Mouse (Mus musculus) spleen, postnatal 14 days (tissue): ENCODE measurements around the gene Fbxw7.
A peak's percentile ranks its signal among the peaks of the same experiment; 100 is the strongest.
"Not testable (repeated sequence)": the region's sequence is repeated elsewhere in the genome, so short reads cannot be mapped to it uniquely, and the experiment has no call there.

Experiments used
- DNase-seq, 2 experiments: peaks; one replicate each; pipeline ENCODE4 v3.0.0; 2021 to 2022; ENCODE audit warnings: low spot score in 2 of 2

The Fbxw7 gene

DNA sequence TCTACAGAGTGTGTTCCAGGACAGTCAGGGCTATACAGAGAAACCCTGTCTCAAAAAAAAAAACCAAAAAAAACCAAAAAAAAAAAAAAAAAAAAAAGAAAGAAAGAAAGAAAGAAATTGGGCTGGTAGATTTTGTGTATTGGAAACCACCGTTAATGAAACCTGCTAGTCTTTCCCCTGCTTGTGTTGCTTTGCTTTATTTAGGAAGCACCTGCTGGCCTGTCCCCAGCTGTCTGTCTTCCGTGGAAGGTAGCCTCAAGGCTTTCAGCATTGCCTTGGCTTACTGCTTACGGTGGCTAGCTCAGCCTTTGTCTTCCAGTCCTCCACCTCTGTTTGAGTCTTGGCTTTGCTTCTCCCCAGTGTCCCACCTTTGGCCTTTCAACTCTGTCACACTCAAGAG lies 11.9 kb downstream of the Fbxw7 start:
- no peak for DNase-seq

DNA sequence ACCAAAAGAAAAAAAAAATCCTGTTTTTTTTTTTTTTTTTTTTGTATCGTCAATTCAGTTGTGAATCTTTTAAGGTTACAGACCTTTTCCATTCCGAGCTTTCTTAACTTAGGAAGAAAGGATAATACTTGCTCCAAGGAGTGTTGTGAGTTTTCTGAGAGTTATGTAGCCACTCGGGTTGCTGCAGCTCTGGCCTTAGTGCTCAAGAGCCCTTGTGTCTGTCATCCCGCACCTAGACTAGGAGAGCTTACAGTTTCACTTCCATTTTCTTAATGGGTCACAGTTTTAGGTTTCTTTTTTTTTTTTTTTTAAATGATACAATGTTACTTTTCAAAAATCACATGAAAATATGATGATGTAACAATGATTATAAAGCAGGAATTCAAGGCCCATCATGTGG lies 12.5 kb downstream of the Fbxw7 start:
- DNase-seq = no peak

DNA sequence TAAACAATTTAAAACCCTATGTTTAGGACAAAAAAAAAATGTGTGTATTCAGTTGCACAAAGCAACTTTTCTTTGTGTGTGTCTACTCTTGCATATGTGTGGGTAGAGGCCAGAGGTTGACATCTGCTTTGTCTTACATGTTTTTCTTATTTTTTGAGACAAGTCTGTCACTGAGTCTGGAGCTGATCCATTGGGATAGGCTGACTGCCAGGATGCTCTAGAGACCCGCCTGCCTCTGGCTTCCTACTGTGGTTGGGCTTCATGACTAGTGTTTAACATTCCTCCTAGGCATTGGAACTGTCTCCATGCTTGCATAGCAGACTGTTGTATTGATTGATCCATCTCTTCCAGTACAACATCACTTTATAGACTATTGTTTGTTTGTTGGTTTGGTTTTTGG lies 14.3 kb downstream of the Fbxw7 start:
- DNase-seq = no peak

DNA sequence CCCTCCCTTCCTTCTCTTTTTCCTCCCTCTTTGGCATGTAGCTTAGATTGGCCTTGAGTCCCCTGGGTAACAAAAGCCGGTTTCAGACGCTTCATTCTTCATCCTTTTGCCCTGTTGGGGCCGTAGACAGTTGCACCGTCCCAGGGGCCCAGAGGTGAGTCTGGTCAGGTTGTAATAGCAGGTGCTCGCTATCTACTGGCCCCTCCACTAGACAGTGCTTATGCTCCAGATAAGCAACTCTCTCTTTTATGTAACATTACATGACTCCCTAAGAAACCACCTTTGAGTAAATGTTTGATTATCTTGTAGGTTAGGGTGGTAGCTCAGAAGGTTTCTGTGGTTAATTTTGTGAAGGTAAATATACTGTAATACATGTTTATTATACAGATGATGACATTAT lies 21.0 kb downstream of the Fbxw7 start:
- no peak for DNase-seq

DNA sequence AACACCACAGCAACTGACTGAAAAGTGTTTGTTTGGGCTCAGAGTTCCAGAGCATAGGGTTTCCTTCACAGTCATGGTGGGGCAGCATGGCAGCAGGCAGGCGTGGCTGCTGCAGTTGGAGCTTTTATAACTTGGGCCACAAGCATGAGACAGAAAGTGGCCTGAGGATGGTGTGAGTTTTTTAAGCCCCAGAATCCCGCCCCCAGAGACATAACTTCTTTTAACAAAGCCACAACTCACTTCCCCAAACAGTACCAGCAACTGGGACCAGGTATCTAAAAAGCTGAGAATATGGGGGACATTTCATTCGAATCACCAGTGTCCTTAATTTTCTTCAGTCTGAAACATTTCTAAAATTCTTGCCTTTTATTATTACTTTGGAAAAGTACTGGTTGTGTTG lies 22.9 kb downstream of the Fbxw7 start:
- DNase-seq = no peak

DNA sequence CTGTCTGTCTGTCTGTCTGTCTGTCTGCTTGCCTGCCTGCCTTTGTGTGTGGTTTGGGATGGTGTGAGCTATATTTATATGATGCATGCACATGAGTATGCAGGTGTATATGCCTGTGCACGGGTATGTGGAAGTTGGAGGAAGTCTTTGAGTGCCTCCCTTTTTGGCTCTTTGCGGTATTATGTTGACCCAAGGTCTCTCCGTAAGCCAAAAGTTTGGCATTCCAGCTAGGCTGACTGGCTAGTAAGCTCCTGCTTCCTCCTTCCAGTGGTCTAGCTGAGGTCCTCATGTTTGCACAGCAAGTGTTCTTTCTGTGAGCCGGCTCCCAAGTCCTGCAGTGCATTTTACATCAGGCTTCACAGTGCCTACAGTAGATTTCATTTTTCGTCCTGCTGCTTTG lies 24.4 kb downstream of the Fbxw7 start:
- DNase-seq = no peak

DNA sequence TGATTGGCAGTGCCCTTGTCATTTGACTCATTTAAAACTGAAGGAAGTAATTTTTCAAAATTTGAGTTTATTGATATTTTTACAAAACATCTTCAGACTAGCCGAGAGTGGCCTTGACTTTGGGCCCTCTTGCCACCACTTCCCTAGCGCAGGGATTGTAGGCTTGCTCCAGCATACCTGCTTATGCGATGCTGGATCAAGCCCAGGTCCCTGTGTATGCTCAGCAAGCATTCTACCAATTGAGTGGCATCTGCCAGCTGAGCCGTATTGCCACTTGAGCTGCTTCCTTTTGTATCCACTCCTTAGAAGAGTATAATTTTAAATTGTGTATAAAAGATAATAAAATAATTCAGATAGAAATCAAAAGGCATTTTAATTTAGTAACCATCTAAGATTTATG lies 26.2 kb downstream of the Fbxw7 start:
- DNase-seq = no peak

DNA sequence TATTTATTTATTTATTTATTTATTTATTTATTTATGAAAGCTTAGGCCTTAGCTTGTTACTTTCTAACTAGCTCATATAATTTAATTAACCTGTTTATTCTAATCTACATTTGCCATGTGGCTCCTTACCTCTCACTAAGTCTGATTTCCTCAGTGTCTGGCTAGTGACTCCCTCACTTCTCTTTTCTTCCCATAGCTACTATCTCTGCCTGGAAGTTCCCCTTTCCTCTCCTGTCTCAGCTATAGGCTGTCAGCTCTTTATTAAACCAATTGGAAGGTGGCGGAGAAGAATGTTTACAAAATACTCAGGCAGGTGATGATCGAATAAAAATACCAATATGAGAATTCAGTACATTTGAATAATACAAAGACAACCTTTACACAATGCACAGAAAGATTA lies 27.7 kb downstream of the Fbxw7 start:
- DNase-seq = no peak

DNA sequence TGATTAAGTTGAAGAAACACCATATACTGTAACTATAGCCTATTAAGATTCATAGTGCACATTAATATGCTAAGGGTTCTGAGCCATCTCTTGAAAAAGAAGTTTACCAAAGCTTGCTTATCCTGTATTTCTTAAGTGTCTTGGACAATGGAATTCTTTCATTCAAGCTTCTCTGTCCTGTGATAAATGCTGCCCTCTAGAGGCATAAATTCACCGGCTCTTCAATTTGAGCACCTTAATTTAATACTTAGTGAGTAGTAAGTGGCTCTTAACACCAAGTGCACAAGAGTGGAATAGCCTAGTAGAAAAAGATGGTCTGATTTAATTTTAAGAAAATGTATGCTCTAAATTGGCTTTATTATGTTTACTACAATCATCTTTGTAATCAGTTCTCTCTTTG lies 28.5 kb downstream of the Fbxw7 start:
- peak in 1 of 2 experiments; percentile 13 for DNase-seq

DNA sequence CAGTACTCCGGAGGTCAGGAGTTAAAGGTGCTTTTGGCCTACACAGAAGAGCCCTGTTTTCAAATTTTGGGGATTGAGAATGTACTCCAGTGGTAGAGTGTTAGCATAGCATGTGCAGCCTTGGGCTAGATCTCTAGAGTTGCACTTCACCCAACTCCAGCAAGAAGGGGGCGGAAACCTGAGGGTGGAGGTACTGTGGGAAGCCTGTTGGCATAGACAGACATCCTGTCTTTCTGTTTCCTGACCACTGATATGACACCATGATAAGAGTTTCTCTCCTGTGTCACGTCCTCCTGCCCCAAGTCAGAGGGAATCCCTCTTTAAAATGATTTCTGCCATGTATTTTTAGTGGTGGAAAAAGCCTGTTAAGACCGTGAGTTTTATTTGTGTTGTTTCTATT lies 33.7 kb downstream of the Fbxw7 start:
- no peak for DNase-seq

DNA sequence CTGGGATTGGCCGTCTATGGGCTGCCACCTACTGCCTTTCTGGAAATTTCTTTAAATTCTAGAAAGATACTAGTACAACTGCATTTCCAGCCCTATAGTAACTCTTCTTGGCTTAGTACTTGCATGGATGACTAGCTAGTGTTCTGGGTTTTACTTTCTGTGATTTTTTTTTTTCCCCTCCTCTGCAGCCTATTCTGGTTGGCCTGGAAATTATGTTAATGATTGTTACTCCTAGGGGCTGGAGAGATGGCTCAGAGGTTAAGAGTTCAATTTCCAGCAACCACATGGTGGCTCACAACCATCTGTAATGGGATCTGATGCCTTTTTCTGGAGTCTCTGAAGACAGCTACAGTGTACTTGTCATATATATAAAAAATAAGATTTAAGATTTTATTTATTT lies 35.4 kb downstream of the Fbxw7 start:
- DNase-seq = no peak

DNA sequence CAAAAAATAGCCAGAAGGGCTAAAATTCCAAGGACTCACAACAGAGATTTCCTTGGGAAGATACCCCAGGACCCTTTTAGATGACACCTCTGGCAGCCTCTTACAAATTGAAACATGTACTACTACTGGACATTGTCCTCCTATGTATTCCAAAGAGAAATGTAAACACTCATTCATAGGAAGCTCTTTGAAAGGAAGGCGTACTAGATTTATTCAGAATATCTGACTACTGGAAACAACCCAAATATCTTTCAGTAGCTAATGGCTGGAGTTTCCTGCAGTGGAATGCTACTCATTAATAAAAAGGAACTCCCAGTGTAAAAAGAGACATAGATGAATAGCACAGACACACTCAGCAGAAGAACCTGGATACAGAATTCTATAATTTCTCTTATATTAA lies 36.7 kb downstream of the Fbxw7 start:
- no peak for DNase-seq

DNA sequence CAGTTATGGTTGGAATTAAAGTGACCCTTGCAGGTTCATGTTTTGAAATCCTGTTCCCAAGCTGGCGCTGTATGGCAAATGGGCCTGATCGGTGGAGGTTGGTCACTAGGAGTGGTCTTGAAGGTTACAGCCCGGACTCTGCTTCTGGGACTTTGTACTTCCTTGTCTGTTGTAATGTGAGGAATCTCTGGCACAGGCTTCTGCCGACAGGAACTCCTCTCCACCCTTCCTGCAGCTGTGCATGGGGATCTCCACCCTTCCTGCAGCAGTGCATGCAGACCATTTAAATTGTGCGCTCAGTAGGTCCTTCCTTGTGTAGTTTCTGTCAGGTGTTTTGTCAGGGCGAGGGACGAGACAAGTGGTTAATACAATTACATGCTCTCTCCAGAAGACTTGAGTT lies 37.8 kb downstream of the Fbxw7 start:
- no peak for DNase-seq

DNA sequence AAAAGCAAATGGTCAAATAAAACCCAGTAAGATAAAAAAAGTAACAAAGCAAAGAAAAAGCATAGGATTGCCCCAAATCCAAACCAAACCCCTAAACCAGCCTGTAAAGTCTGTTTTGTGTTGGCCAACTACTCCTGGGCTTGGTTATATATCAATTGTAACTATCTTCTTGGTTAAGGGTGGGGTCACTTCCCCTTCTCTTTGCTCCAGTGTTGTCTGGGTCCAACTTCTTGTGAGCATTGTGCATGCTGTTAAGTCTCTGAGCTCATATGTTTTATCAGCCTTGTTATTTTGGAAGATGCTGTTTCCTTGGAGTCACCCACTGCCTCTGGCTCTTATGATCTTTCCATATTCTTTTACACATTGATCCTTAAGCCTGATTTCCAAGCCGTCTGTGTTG lies 39.4 kb downstream of the Fbxw7 start:
- DNase-seq = no peak

DNA sequence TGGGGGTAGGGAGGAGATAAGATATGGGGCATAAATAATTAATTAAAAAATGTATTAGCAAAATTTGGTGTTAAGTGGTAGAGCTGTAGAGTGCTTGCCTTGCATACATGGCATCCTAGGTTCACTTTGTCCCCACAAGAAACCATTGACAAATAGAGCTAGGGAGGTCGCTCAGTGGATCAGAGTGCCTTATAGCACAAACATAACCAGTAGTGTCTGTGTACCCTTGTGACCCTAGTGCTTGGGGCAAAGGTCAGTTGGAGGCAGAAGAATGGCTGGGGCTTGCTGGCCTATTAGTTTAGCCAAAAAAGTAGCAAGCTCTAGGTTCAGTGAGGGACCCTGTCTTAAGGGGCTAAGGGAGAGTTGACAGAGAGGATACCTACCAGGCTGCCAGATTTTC lies 45.6 kb downstream of the Fbxw7 start:
- no peak for DNase-seq

DNA sequence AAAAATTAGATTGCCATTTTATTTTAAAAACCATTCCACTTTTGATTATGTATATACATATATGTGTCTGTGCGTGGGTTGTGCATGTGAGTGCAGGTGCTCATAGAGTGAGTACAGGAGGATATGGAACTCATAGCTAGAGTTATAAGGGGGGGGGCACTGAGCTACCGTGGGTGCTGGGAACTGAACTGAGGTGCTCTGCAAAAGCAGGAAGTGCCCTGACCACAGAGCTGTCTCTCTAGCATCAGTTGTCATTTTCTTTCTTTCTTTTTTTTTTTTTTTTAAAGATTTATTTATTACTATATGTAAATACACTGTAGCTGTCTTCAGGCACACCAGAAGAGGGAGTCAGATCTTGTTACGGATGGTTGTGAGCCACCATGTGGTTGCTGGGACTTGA lies 46.7 kb downstream of the Fbxw7 start:
- not testable (repeated sequence) for DNase-seq

DNA sequence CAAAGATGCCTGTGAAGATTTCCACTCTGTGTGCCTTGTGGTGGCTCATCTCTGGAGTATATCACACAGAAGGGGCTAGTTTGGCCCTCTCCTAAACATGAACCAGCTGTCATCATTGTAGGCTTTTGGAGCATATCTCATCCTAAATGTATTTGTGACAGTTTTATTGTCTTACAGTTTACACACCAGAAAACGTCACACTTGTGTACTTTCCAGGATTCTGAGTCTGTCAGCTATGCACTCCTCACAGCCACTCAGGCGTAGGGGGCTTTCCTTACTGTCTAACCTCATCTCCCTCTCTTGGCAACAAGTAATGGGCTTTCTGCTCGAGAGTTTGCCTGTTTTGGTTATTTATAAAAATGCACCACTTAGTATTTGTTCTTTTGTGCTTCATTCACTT lies 50.6 kb downstream of the Fbxw7 start:
- DNase-seq = no peak

DNA sequence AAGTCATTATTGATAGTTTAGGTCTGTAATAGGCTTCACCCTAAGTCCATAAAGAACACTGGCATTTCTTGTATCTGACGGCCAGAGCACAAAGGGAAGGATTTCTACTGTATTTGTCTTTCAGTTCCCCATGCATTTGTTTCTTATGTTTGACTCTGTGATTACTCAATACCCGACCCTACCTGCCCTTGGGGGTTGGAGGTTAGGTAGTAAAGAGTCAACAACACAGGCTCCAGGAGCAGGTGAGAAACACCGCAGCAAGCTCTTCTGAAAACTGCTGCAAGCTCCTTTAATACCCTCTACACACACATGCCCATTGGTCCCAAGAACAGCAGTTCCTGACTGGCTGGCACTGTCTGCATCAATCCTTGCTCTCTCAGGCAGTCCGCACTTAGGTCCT lies 51.8 kb downstream of the Fbxw7 start:
- no peak for DNase-seq

DNA sequence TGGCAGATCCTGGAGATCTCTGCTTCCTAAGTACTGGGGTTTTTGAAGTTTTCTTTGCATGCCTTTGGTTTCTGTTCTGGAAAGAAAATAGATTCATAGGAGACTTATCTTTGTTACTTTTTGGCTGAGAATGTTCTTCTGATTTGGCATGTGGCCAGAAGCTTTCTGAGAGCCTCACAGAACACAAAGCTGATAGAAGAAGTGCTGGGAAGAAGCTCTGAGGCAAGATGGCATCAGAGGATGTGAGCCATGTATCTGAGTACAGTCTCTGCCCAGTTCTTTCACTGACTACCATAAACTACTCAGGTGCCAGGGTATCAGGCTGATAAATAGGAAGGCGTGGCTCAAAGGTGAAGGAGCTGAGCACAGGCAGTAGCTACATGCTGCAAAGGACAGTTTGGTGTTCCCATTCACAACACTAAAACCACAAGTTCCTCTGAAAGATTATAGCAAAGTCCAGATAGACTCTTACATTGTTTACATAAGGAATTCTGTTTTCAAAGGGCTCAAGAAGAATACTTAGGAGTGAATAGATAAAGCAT lies 52.4 kb downstream of the Fbxw7 start:
- no peak for DNase-seq

DNA sequence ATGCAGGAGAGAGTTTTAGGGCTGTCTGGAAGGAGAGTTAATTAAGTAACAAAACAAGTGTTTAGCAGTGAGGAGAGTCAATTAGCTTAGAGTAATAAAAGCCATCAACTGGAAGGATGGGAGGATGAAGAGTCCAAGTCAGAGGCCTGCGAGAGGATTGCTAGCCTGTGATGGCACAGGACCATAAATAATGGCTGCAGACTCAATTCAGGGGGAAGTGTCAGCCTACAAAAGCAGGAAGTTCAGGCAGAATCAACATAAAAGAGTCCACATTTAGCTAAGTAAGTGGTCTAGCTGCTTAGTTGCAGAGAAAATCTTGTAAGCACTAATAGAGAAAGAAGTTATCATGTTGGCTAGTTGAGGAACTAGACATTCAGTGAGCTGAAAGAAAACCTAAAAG lies 52.9 kb downstream of the Fbxw7 start:
- no peak for DNase-seq

DNA sequence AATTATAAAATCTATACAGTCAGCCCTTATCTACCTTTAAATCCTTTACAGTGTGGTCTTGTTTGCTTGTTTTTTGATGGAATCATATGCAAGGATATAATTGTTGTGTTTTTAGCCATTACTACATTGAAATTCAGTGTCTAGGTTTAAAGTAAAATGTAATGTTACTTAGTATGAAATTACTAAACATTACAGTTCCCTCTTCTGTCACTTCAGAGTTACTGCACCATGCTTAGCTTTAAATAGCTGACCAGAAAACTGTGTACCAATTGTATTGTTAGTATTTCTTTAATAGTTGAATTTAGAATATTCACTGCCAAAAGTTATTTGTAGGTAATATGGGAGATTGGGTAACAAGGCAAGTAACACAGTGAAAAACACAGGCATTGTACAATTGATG lies 55.1 kb downstream of the Fbxw7 start:
- no peak for DNase-seq

DNA sequence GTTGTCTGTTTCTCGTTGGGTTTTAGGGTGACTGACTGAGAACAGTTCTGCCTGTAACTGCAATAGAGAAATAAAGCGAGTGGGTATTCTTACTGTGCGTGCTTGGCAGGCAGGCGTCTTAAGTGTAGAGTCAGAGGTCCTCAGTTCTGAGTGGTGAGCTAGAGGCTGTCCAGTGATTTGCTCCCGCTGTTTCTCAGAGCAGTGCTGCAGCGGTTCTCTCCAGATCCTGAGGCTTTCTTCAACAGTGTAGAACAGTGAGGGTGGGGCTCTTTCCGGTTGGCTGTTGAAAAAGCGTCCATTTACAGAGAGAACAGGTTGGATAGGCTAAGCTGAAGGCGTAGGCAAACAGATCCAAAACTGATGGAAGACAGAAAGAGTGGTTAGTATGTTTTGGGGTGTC lies 60.2 kb downstream of the Fbxw7 start:
- DNase-seq = no peak

DNA sequence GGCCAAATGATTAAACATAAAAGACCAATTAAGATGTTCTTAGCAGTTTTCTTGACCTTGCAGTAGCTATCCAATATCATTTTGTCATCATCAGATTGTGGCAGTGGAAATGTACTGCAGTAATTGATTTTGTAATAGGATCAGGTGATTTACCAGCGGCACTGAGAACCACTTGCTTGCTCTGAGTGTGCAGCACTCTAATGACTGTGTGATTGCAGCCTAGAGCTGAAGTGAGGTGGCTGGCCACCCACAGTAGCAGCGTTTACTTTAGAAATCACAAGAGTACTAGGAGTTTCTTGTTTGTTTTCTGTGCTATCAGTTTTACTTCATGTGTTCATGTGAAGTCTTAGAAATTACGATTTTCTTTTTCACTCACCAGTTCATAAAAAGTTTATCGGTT lies 61.1 kb downstream of the Fbxw7 start:
- no peak for DNase-seq

DNA sequence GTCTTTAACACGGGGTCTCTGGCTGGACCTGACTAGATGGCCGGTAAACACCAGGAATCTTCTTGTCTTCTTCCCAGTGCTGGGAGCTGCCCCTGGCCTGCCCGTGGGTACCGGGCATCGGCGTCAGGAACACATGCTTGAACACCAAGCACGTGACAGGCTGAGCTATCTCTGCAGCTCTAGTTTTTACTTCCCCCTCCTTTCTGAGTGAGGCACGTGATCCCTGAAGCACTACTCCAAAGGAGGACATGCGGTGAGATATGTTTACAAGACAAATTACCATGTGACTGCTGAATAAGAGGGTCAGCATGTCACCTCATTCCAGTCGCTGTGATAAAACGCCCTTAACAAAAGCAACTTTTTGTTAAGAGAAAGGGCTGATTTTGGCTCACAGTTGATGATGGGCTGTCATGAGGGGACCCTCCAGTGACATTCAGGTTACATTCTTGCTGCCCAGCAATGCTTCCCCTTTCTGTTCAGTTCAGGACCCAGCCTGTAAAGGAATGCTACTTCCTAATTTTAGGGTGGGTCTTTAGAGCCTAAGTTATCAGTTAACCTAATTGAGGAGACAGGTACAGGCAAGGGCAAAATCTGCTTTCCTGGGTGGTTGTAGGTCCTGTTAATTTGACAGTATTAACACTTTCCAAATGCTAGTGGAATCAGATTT lies 68.9 kb downstream of the Fbxw7 start:
- peak in 1 of 2 experiments; percentile 4 for DNase-seq
